Mouse (Mus musculus): ENCODE measurements around the gene Eid2b. TPM values are rescaled to one million over a fixed set of nuclear protein-coding genes. Genes with fewer than 3 reads are reported as not detected.
A peak's percentile ranks its signal among the peaks of the same experiment; 100 is the strongest.

Gene Eid2b
- polyA plus RNA-seq, 1 experiment from 2014 or later, result 15.6 TPM

GRCm38 (mm10) chr7:28321974-28322720 lies 44.6 kb downstream of the Eid2b start:
- Histone ChIP-seq H3K4me2 (ENCODE audit: low read length) (no peak overlapping the region), H3K9ac (ENCODE audit: low read depth, low read length) (no peak overlapping the region), H3K9me3 (replicated peaks; ENCODE audit: low read length) (no peaks in the 10 kb centered on the region), H3K4me1 (replicated peaks; ENCODE audit: insufficient read depth, low read length) (no peaks in the 10 kb centered on the region), H3K27ac (no peak overlapping the region), H3K36me3 (ENCODE audit: insufficient read depth, low read length) (peaks cover 78% of the 10 kb centered on the region), H3K27me3 (ENCODE audit: insufficient read depth, low read length) (no peaks in the 10 kb centered on the region), H3K4me3 (replicated peaks; ENCODE audit: low read depth, low read length) (no peak overlapping the region)
- no peak for TF ChIP-seq CTCF (IDR thresholded peaks at IDR 0.05; ENCODE audit: low read depth)
- DNase-seq (ENCODE audit: low spot score) (no peak), ATAC-seq (replicated peaks; ENCODE audit: low FRiP score, low read depth) (0 out of 2 replicates have a peak, but pooled peaks have one; percentile 17)
- 87% methylated on average over 15 of the region's 15 CpGs for WGBS

GRCm38 (mm10) chr7:28325293-28325692 lies 47.8 kb downstream of the Eid2b start:
- ATAC-seq (replicated peaks; ENCODE audit: low FRiP score, low read depth), result no peak
- no peaks in the 10 kb centered on the region for H3K4me1 ChIP-seq (replicated peaks; ENCODE audit: insufficient read depth, low read length)
- no peak overlapping the region for H3K9ac ChIP-seq (ENCODE audit: low read depth, low read length)
- H3K9me3 ChIP-seq (replicated peaks; ENCODE audit: low read length), result no peaks in the 10 kb centered on the region
- peaks cover 72% of the 10 kb centered on the region for H3K36me3 ChIP-seq (ENCODE audit: insufficient read depth, low read length)
- no peak overlapping the region for H3K4me2 ChIP-seq (ENCODE audit: low read length)
- no peak overlapping the region for H3K4me3 ChIP-seq (replicated peaks; ENCODE audit: low read depth, low read length)
- H3K27me3 ChIP-seq (ENCODE audit: insufficient read depth, low read length), result no peaks in the 10 kb centered on the region
- H3K27ac ChIP-seq, result no peak overlapping the region
- WGBS, result 98% methylated on average over 8 of the region's 8 CpGs
- TF ChIP-seq CTCF (IDR thresholded peaks at IDR 0.05; ENCODE audit: low read depth), result no peak
- no peak for DNase-seq (ENCODE audit: low spot score)

GRCm38 (mm10) chr7:28326457-28326856 lies 48.9 kb downstream of the Eid2b start:
- no peaks in the 10 kb centered on the region for H3K27me3 ChIP-seq (ENCODE audit: insufficient read depth, low read length)
- H3K27ac ChIP-seq, result no peak overlapping the region
- no peak for ATAC-seq (replicated peaks; ENCODE audit: low FRiP score, low read depth)
- no peak for DNase-seq (ENCODE audit: low spot score)
- peak; percentile 47 for TF ChIP-seq CTCF (IDR thresholded peaks at IDR 0.05; ENCODE audit: low read depth)
- H3K4me2 ChIP-seq (ENCODE audit: low read length), result no peak overlapping the region
- H3K36me3 ChIP-seq (ENCODE audit: insufficient read depth, low read length), result peaks cover 73% of the 10 kb centered on the region
- no peaks in the 10 kb centered on the region for H3K4me1 ChIP-seq (replicated peaks; ENCODE audit: insufficient read depth, low read length)
- no peak overlapping the region for H3K4me3 ChIP-seq (replicated peaks; ENCODE audit: low read depth, low read length)
- H3K9ac ChIP-seq (ENCODE audit: low read depth, low read length), result no peak overlapping the region
- no peaks in the 10 kb centered on the region for H3K9me3 ChIP-seq (replicated peaks; ENCODE audit: low read length)
- WGBS, result 85% methylated on average over 4 of the region's 4 CpGs

- Histone ChIP-seq H3K4me2 (ENCODE audit: low read length) (no peak overlapping the region), H3K9ac (ENCODE audit: low read depth, low read length) (no peak overlapping the region), H3K4me3 (replicated peaks; ENCODE audit: low read depth, low read length) (no peak overlapping the region), H3K9me3 (replicated peaks; ENCODE audit: low read length) (no peaks in the 10 kb centered on the region), H3K4me1 (replicated peaks; ENCODE audit: insufficient read depth, low read length) (no peaks in the 10 kb centered on the region), H3K27me3 (ENCODE audit: insufficient read depth, low read length) (no peaks in the 10 kb centered on the region), H3K36me3 (ENCODE audit: insufficient read depth, low read length) (peaks cover 59% of the 10 kb centered on the region), H3K27ac (no peak overlapping the region)
- no peak for TF ChIP-seq CTCF (IDR thresholded peaks at IDR 0.05; ENCODE audit: low read depth)
- no peak for DNase-seq (ENCODE audit: low spot score)
- no peak for ATAC-seq (replicated peaks; ENCODE audit: low FRiP score, low read depth)
- 100% methylated on average over 2 of the region's 2 CpGs for WGBS
These were observed 50.7 kb downstream of the Eid2b start for GRCm38 (mm10) chr7:28328260-28328659.

Other genes with a start within 250 kb of the Eid2b start
- 229 and 245 TPM in 2 replicates for gene Psmc4, start 227.6 kb upstream of the Eid2b start, polyA plus RNA-seq (2015; fragmentation: Nextera tagmentation; extraction: Ambion mirVana)
- 0.92 and 0.96 TPM in 2 replicates for gene Fcgbp, start 206.5 kb upstream of the Eid2b start, polyA plus RNA-seq (2015; fragmentation: Nextera tagmentation; extraction: Ambion mirVana)
- 0.08 TPM in 2 replicates for gene 9530053A07Rik, start 148.3 kb upstream of the Eid2b start, polyA plus RNA-seq (2015; fragmentation: Nextera tagmentation; extraction: Ambion mirVana)
- 111 and 114 TPM in 2 replicates for gene Fbl, start 108.0 kb upstream of the Eid2b start, polyA plus RNA-seq (2015; fragmentation: Nextera tagmentation; extraction: Ambion mirVana)
- gene Dyrk1b, start 98.3 kb upstream of the Eid2b start, polyA plus RNA-seq (2015; fragmentation: Nextera tagmentation; extraction: Ambion mirVana), result 13.1 and 15.0 TPM in 2 replicates
- gene Eid2, start 9.9 kb upstream of the Eid2b start, polyA plus RNA-seq (2015; fragmentation: Nextera tagmentation; extraction: Ambion mirVana), result 4.5 and 10.9 TPM in 2 replicates
- 0.14 and 0.26 TPM in 2 replicates for gene Selenov, start 13.4 kb downstream of the Eid2b start, polyA plus RNA-seq (2015; fragmentation: Nextera tagmentation; extraction: Ambion mirVana)
- gene Dll3, start 24.5 kb downstream of the Eid2b start, polyA plus RNA-seq (2015; fragmentation: Nextera tagmentation; extraction: Ambion mirVana), result 0.43 and 0.45 TPM in 2 replicates
- gene Timm50, start 34.3 kb downstream of the Eid2b start, polyA plus RNA-seq (2015; fragmentation: Nextera tagmentation; extraction: Ambion mirVana), result 117 and 122 TPM in 2 replicates
- 53.4 and 59.8 TPM in 2 replicates for gene Supt5, start 61.0 kb downstream of the Eid2b start, polyA plus RNA-seq (2015; fragmentation: Nextera tagmentation; extraction: Ambion mirVana)
- 1,088 and 1,198 TPM in 2 replicates for gene Rps16, start 72.9 kb downstream of the Eid2b start, polyA plus RNA-seq (2015; fragmentation: Nextera tagmentation; extraction: Ambion mirVana)
- gene Plekhg2, start 94.9 kb downstream of the Eid2b start, polyA plus RNA-seq (2015; fragmentation: Nextera tagmentation; extraction: Ambion mirVana), result 29.9 and 33.3 TPM in 2 replicates
- 18.6 and 19.6 TPM in 2 replicates for gene Zfp36, start 102.5 kb downstream of the Eid2b start, polyA plus RNA-seq (2015; fragmentation: Nextera tagmentation; extraction: Ambion mirVana)
- gene Med29, start 115.0 kb downstream of the Eid2b start, polyA plus RNA-seq (2015; fragmentation: Nextera tagmentation; extraction: Ambion mirVana), result 44.6 and 47.8 TPM in 2 replicates
- 60.2 and 70.3 TPM in 2 replicates for gene Paf1, start 115.2 kb downstream of the Eid2b start, polyA plus RNA-seq (2015; fragmentation: Nextera tagmentation; extraction: Ambion mirVana)
- gene Gmfg, start 159.7 kb downstream of the Eid2b start, polyA plus RNA-seq (2015; fragmentation: Nextera tagmentation; extraction: Ambion mirVana), result 19.5 and 23.8 TPM in 2 replicates
- gene Lrfn1, start 174.2 kb downstream of the Eid2b start, polyA plus RNA-seq (2015; fragmentation: Nextera tagmentation; extraction: Ambion mirVana), result 2.1 and 2.8 TPM in 2 replicates
- not detected in 2 replicates for gene Ifnl2, start 232.7 kb downstream of the Eid2b start, polyA plus RNA-seq (2015; fragmentation: Nextera tagmentation; extraction: Ambion mirVana)
- gene Ifnl3, start 245.1 kb downstream of the Eid2b start, polyA plus RNA-seq (2015; fragmentation: Nextera tagmentation; extraction: Ambion mirVana), result not detected in 2 replicates